Mouse (Mus musculus) cortical plate, adult 2 months (tissue): ENCODE measurements around the gene Pdx1.

Source experiments
- CTCF ChIP-seq: fragments of 200-500 bp; IDR thresholded peaks from 2 replicates; pipeline ENCODE4 v1.5.1; 2011; ENCODE audit warnings: mild to moderate bottlenecking, control low read depth, low read length; ENCODE audit not compliant: insufficient read depth; ENCODE audit errors: extremely low read depth
- POLR2A ChIP-seq: fragments of 200-500 bp; IDR thresholded peaks from 2 replicates; pipeline ENCODE4 v1.6.1; 2011; ENCODE audit warnings: mild to moderate bottlenecking, low read length, control low read depth; ENCODE audit not compliant: insufficient read depth; ENCODE audit errors: extremely low read depth

- no peak for TF ChIP-seq CTCF
- TF ChIP-seq POLR2A = no peak
These were observed 38.7 kb downstream of the Pdx1 start for GRCm38 (mm10) chr5:147308451-147308850.
